Mouse (Mus musculus) 416B (cell line): ENCODE data around the gene Olfr1209.

Experiments
- DNase-seq: peaks from one replicate; pipeline ENCODE4 v3.0.0; 2011; ENCODE audit warnings: low read depth

Gene Olfr1209

DNA sequence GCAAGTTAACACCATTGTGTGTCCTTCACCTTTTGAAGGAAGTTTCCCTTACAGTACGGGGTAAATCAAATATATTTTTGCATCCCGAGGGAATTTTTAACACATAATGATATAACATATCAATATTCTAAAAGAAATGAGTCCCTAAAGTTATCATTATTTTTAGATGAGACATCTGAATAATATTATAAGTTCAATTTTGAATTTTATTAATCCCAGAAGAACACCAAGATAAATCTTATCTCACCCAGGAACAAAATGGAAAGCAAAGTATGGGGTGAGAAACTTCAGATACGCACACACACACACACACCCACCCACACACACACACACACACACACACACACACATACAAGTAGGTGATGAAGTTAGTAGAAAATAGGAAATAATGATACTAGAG, at the start of gene Olfr1209:
Olfr1209 (minus strand) TSS at position 101 of the 400 bp plus-strand sequence.
- no peak for DNase-seq

DNA sequence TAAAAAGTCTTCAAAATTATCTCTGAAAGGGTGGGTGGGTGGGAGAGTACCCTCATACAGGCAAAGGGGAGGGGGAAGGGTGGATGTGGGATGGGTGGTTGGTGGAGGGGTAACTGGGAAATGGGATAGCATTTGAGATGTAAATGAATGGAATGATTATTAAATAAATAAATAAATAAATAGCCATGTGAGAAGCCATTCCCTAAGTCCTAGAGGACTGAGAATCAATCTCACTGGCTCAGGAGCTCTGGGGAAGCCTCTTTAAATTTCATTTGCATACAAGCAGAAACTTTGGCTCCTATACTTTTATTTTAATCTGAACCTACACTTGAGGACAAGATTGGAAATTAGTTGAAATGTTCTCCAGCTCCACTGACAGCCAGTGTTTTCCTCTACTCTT, 38.7 kb upstream of the Olfr1209 start, which contains the start of gene Olfr1212:
Olfr1212 (plus strand) TSS at position 301 of the 400 bp plus-strand sequence.
- no peak for DNase-seq

GRCm38 (mm10) chr2:88938011-88938410, 23.1 kb upstream of the Olfr1209 start, which contains the start of gene Olfr1211:
TSS of gene Olfr1211 (minus strand) at chr2:88938111.
- DNase-seq: no peak

DNA sequence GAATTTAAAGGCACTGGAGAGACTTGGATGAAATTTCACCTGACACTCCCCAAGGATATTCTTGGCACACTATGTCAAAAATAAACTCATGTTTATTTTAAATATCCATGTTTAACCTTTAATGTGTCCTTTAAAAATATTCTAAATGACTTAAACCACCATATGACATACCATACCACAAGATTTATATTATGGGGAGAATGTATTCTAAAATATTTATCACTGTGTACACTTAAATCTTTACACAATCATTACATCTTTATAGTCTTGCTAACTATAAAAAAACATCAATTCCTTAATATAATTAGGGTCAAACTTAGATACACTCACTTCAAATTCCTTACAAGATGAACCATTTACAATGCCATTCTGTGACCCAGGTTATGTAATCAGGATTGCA, 12.7 kb downstream of the Olfr1209 start, which contains the start of gene Olfr1208:
Olfr1208 (minus strand) TSS at position 101 of the 400 bp plus-strand sequence.
- no peak for DNase-seq

DNA sequence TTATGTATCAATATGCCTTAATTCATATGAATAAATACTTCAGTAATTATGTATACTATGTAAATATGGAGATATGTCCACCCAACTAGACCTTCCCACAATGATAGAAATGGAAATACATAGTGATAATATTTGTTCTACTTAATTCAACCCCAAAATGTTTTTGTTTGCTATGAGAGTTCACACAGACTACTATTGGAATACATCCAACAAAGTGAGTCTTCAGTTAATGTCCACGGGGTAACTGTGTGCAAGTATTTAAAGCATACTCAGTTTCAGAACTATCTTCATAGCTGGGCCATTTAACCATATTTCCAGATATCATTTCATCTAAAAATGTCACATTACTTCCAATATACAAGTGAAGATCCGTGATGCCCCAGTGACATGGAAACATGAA, 52.0 kb downstream of the Olfr1209 start, which contains the start of gene Olfr1206:
Olfr1206 (plus strand) TSS at position 301 of the 400 bp plus-strand sequence.
- no peak for DNase-seq
